Mouse (Mus musculus): ENCODE measurements around the gene E130114P18Rik. TPM values are rescaled to one million over a fixed set of nuclear protein-coding genes. Genes with fewer than 3 reads are reported as not detected.

E130114P18Rik gene
- polyA plus RNA-seq, 1 experiment from 2014 or later: 0.08 TPM

GRCm38 (mm10) chr4:97818498-97818897, 40.6 kb upstream of the E130114P18Rik start:
- H3K4me2 ChIP-seq (ENCODE audit: low read depth, low read length): no peak overlapping the region
- WGBS (ENCODE audit: insufficient replicate concordance): 69% methylated on average over 3 of the region's 3 CpGs
- no peak for ATAC-seq (ENCODE audit: low read depth)
- no peaks in the 10 kb centered on the region for H3K36me3 ChIP-seq (ENCODE audit: control insufficient read depth, insufficient read depth)
- H3K27ac ChIP-seq (ENCODE audit: low read length): no peak overlapping the region
- H3K27me3 ChIP-seq (ENCODE audit: control insufficient read depth, insufficient read depth, low read depth, low read length): no peaks in the 10 kb centered on the region
- H3K9me3 ChIP-seq (replicated peaks; ENCODE audit: control insufficient read depth, low read length): no peaks in the 10 kb centered on the region
- H3K9ac ChIP-seq (ENCODE audit: low read depth, low read length): no peak overlapping the region
- no peak overlapping the region for H3K4me3 ChIP-seq (ENCODE audit: low read depth, low read length)
- no peaks in the 10 kb centered on the region for H3K4me1 ChIP-seq (ENCODE audit: control insufficient read depth, low read depth, low read length)

DNA sequence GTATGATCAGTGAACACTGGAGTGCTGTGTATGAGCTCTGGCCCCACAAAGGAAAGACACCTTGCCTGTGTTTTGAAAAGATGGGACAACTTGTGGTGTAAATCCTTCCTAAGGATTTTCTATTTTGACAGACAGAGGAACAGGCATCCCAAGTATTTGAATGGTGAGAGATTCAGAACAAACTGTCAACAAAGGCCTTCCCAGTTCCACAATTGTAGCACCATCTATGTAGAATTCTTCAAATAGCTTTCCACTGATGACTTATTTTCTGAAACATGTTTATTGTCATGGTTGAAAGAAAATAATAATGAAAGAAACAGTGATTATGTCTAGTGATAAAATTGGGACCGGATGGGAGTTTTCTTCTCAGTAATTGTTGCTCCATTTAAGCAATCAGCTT, 39.9 kb upstream of the E130114P18Rik start:
- WGBS (ENCODE audit: insufficient replicate concordance): 62% methylated on average over 1 of the region's 1 CpGs
- ATAC-seq (ENCODE audit: low read depth): no peak
- no peaks in the 10 kb centered on the region for H3K9me3 ChIP-seq (replicated peaks; ENCODE audit: control insufficient read depth, low read length)
- no peaks in the 10 kb centered on the region for H3K36me3 ChIP-seq (ENCODE audit: control insufficient read depth, insufficient read depth)
- no peak overlapping the region for H3K4me2 ChIP-seq (ENCODE audit: low read depth, low read length)
- no peaks in the 10 kb centered on the region for H3K27me3 ChIP-seq (ENCODE audit: control insufficient read depth, insufficient read depth, low read depth, low read length)
- no peak overlapping the region for H3K9ac ChIP-seq (ENCODE audit: low read depth, low read length)
- no peak overlapping the region for H3K4me3 ChIP-seq (ENCODE audit: low read depth, low read length)
- no peaks in the 10 kb centered on the region for H3K4me1 ChIP-seq (ENCODE audit: control insufficient read depth, low read depth, low read length)
- no peak overlapping the region for H3K27ac ChIP-seq (ENCODE audit: low read length)

DNA sequence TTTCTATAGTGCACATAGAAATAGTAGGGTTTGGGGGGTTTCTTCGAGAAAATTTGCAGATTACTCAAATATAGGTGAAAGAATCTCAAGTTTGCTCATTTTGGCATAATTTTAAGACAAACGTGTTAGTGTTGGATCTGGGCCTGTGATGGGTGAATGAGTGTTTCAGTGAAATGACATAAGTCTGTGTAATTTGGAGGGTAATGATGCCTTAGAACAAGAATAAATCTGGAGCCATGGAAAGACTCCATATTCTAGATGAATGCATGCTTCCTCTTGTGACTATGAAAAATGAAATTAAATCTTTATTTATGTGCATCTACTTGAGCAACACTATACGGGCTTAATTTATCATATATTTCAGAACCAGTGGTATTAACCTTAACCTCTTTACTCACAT, 38.9 kb upstream of the E130114P18Rik start:
- no peak overlapping the region for H3K27ac ChIP-seq (ENCODE audit: low read length)
- no peak for ATAC-seq (ENCODE audit: low read depth)
- no peak overlapping the region for H3K9ac ChIP-seq (ENCODE audit: low read depth, low read length)
- no peaks in the 10 kb centered on the region for H3K36me3 ChIP-seq (ENCODE audit: control insufficient read depth, insufficient read depth)
- 61% methylated on average over 3 of the region's 3 CpGs for WGBS (ENCODE audit: insufficient replicate concordance)
- H3K4me2 ChIP-seq (ENCODE audit: low read depth, low read length): no peak overlapping the region
- no peaks in the 10 kb centered on the region for H3K9me3 ChIP-seq (replicated peaks; ENCODE audit: control insufficient read depth, low read length)
- H3K27me3 ChIP-seq (ENCODE audit: control insufficient read depth, insufficient read depth, low read depth, low read length): no peaks in the 10 kb centered on the region
- H3K4me1 ChIP-seq (ENCODE audit: control insufficient read depth, low read depth, low read length): no peaks in the 10 kb centered on the region
- H3K4me3 ChIP-seq (ENCODE audit: low read depth, low read length): no peak overlapping the region

GRCm38 (mm10) chr4:97816001-97816400, 38.1 kb upstream of the E130114P18Rik start:
- Histone ChIP-seq H3K36me3 (ENCODE audit: control insufficient read depth, insufficient read depth) (no peaks in the 10 kb centered on the region), H3K4me3 (ENCODE audit: low read depth, low read length) (no peak overlapping the region), H3K27ac (ENCODE audit: low read length) (no peak overlapping the region), H3K9ac (ENCODE audit: low read depth, low read length) (no peak overlapping the region), H3K9me3 (replicated peaks; ENCODE audit: control insufficient read depth, low read length) (no peaks in the 10 kb centered on the region), H3K4me1 (ENCODE audit: control insufficient read depth, low read depth, low read length) (no peaks in the 10 kb centered on the region), H3K27me3 (ENCODE audit: control insufficient read depth, insufficient read depth, low read depth, low read length) (no peaks in the 10 kb centered on the region), H3K4me2 (ENCODE audit: low read depth, low read length) (no peak overlapping the region)
- ATAC-seq (ENCODE audit: low read depth): peak; percentile 36; the same call in 1 of the 2 replicates

DNA sequence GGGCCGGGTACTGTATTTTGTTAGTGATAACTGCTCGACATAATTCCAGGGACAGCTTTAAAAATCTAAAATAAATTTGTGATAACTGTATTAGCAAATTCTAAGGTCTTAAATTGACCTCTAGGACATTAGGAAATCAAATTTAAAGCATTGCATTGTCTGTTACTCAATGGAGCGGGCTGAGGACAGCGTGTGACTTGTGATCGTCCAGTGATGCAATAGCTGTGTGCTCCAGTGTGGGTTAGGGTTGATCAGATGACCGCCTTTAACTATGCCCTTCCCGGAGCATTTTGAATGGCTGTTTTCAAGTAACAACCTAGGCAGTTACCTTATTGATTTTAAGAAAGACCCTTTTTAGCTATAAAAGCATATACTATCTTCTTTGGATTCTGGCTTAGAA, 36.6 kb upstream of the E130114P18Rik start:
- ATAC-seq (ENCODE audit: low read depth): peak; percentile 79
- Histone ChIP-seq H3K4me1 (ENCODE audit: control insufficient read depth, low read depth, low read length) (peaks cover 2% of the 10 kb centered on the region), H3K4me2 (ENCODE audit: low read depth, low read length) (no peak overlapping the region), H3K27ac (ENCODE audit: low read length) (no peak overlapping the region), H3K27me3 (ENCODE audit: control insufficient read depth, insufficient read depth, low read depth, low read length) (no peaks in the 10 kb centered on the region), H3K9ac (ENCODE audit: low read depth, low read length) (no peak overlapping the region), H3K4me3 (ENCODE audit: low read depth, low read length) (no peak overlapping the region), H3K9me3 (replicated peaks; ENCODE audit: control insufficient read depth, low read length) (no peaks in the 10 kb centered on the region), H3K36me3 (ENCODE audit: control insufficient read depth, insufficient read depth) (no peaks in the 10 kb centered on the region)
- 60% methylated on average over 7 of the region's 7 CpGs for WGBS (ENCODE audit: insufficient replicate concordance)

DNA sequence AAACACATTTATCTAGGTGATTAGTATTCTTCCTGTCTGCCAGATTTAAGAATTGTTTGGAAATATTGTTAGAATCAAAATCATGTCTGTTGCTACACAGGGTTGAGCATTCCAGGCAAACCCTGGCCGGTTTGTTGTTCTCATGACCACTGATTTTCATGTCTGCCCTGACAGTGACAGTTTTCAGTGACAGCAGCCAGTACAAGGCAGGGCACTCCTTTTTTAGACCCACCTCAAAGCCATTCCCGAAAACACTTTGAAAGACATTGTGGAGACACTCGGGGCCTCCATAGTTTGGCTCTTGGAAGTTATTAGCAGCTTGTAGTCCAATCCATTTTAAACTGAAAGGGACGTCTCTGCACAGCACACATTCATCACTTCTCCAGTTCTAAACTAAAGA, 36.1 kb upstream of the E130114P18Rik start:
- ATAC-seq (ENCODE audit: low read depth): no peak
- no peak overlapping the region for H3K4me2 ChIP-seq (ENCODE audit: low read depth, low read length)
- H3K27me3 ChIP-seq (ENCODE audit: control insufficient read depth, insufficient read depth, low read depth, low read length): no peaks in the 10 kb centered on the region
- peaks cover 3% of the 10 kb centered on the region for H3K4me1 ChIP-seq (ENCODE audit: control insufficient read depth, low read depth, low read length)
- H3K4me3 ChIP-seq (ENCODE audit: low read depth, low read length): no peak overlapping the region
- no peak overlapping the region for H3K27ac ChIP-seq (ENCODE audit: low read length)
- WGBS (ENCODE audit: insufficient replicate concordance): 56% methylated on average over 4 of the region's 4 CpGs
- H3K9me3 ChIP-seq (replicated peaks; ENCODE audit: control insufficient read depth, low read length): no peaks in the 10 kb centered on the region
- no peaks in the 10 kb centered on the region for H3K36me3 ChIP-seq (ENCODE audit: control insufficient read depth, insufficient read depth)
- no peak overlapping the region for H3K9ac ChIP-seq (ENCODE audit: low read depth, low read length)

DNA sequence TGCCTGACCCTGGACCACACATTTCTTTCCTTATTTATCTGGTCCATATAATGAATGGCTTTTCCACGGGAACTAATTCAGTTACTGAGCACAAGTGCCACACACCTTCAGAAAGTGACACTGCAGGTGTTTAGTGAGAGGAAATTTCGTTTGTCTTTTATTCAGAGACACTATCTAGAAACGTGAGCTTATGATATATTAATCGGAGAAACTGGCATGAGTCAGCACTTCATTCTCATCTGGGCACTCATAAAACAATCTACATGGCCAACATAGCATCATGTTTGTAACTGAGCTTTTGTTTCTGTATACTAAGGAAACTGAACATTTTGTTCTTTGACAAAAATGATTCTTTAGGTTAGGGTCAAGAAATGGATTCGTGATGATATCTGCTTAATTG, 35.2 kb upstream of the E130114P18Rik start:
- Histone ChIP-seq H3K27ac (ENCODE audit: low read length) (no peak overlapping the region), H3K4me2 (ENCODE audit: low read depth, low read length) (no peak overlapping the region), H3K9ac (ENCODE audit: low read depth, low read length) (no peak overlapping the region), H3K4me3 (ENCODE audit: low read depth, low read length) (no peak overlapping the region), H3K4me1 (ENCODE audit: control insufficient read depth, low read depth, low read length) (peaks cover 5% of the 10 kb centered on the region), H3K9me3 (replicated peaks; ENCODE audit: control insufficient read depth, low read length) (no peaks in the 10 kb centered on the region), H3K27me3 (ENCODE audit: control insufficient read depth, insufficient read depth, low read depth, low read length) (no peaks in the 10 kb centered on the region), H3K36me3 (ENCODE audit: control insufficient read depth, insufficient read depth) (no peaks in the 10 kb centered on the region)
- no peak for ATAC-seq (ENCODE audit: low read depth)
- 56% methylated on average over 5 of the region's 5 CpGs for WGBS (ENCODE audit: insufficient replicate concordance)

DNA sequence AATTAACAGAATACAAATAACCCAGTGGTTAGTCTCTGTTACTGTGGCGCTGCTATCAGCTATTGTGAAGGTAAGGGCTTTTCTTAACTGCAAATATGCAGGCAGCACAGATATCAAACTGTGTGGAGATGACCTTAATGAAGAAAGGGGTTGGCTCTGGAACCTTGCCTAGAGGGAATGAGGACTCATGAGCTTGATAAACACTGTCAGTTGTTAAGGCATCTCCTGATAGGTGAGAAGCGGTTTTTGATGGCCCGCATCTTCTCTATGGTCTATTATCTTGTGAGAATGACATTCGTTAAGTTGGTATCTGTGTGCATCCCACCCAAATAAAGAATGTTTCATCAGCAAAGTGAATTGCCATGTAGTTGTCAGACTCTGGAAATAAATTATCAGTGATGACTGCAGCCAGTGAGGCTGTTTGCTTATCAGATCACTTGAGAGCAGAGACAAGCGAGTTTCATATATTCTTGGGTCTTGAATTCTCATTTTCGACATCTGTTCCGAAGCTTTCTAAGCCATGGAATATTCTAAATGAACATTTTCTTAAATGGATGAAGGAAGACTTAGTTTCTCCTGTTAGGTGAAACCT, 32.6 kb upstream of the E130114P18Rik start:
- peaks cover 5% of the 10 kb centered on the region for H3K4me1 ChIP-seq (ENCODE audit: control insufficient read depth, low read depth, low read length)
- H3K36me3 ChIP-seq (ENCODE audit: control insufficient read depth, insufficient read depth): no peaks in the 10 kb centered on the region
- H3K27ac ChIP-seq (ENCODE audit: low read length): no peak overlapping the region
- no peaks in the 10 kb centered on the region for H3K9me3 ChIP-seq (replicated peaks; ENCODE audit: control insufficient read depth, low read length)
- H3K4me2 ChIP-seq (ENCODE audit: low read depth, low read length): no peak overlapping the region
- peak; percentile 74 for ATAC-seq (ENCODE audit: low read depth)
- H3K9ac ChIP-seq (ENCODE audit: low read depth, low read length): no peak overlapping the region
- no peaks in the 10 kb centered on the region for H3K27me3 ChIP-seq (ENCODE audit: control insufficient read depth, insufficient read depth, low read depth, low read length)
- H3K4me3 ChIP-seq (ENCODE audit: low read depth, low read length): no peak overlapping the region
- WGBS (ENCODE audit: insufficient replicate concordance): 32% methylated on average over 7 of the region's 7 CpGs

DNA sequence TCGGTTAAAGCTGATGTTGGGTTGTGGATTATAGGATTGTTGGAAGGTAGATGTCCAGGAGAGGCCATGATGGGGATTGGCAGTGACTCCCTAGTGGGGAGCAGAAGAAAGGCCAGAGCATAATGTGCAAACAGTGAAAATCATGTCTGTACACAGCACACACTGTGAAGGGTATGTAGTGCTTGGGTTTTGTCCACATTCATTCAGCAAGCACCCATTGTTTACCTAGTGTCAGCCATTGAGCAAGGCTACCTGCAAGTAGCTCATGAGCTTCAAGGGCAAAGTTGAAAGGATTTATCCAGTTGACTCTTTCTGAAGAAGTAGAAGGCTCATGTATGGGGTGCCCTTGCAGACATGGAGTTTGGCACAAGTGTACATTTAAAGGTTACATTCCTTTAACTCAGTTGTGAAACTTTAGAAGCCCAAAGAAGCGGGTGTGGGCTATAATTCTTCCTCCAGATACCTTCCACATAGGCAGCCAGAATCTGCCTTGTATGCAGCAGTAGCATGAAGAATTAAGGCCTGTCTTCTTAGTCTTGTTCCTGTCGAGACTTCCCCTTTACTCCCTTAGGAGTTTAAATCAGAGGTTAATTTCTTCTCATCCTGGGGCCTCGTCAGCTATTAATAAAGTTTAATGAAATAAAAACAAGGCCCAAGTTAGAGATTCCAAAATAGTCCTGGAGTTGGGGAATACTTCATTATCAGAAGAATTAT, 31.9 kb upstream of the E130114P18Rik start:
- ATAC-seq (ENCODE audit: low read depth): peak; percentile 66
- peaks cover 5% of the 10 kb centered on the region for H3K4me1 ChIP-seq (ENCODE audit: control insufficient read depth, low read depth, low read length)
- no peaks in the 10 kb centered on the region for H3K9me3 ChIP-seq (replicated peaks; ENCODE audit: control insufficient read depth, low read length)
- H3K36me3 ChIP-seq (ENCODE audit: control insufficient read depth, insufficient read depth): no peaks in the 10 kb centered on the region
- H3K9ac ChIP-seq (ENCODE audit: low read depth, low read length): no peak overlapping the region
- no peak overlapping the region for H3K4me3 ChIP-seq (ENCODE audit: low read depth, low read length)
- H3K27me3 ChIP-seq (ENCODE audit: control insufficient read depth, insufficient read depth, low read depth, low read length): no peaks in the 10 kb centered on the region
- H3K27ac ChIP-seq (ENCODE audit: low read length): peak overlapping the region; percentile 37; the same call in 1 of the 2 replicates
- 56% methylated on average over 4 of the region's 4 CpGs for WGBS (ENCODE audit: insufficient replicate concordance)
- no peak overlapping the region for H3K4me2 ChIP-seq (ENCODE audit: low read depth, low read length)
